8 mouse cellular contexts compared by ENCODE assay signal in the genomic region with DNA sequence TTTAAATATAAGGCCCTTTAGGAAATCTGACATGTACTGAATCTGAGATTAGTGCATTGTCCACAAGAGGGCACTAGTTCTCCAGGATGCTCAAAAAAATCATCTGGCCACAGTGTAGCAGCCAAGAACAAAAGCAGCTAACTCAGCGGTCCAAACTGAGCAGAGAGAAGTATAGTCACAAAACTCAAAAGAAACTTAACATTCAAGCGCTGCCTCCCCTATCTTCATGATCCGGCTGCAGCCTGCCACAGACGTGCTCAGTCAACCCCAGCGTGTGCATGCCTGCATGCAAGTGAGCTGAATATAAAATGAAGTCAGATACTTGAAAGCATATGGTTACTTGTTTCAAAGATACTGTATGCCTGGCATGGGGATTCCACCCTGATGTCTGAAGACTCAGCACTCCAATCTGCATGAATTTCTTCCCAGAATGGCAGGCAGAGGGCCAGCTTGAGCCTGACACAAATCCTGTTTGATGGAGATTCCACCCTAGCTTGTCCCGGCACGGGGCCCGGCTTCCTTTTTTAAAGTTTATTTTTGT. TPM values are rescaled to one million over a fixed set of nuclear protein-coding genes. Genes with fewer than 3 reads are reported as not detected.
A peak's percentile ranks its signal among the peaks of the same experiment; 100 is the strongest.
DNase-seq lines count a peak whose midpoint lies in the region; ATAC-seq and TF ChIP-seq lines count a peak whose summit lies in the region.

No protein-coding gene starts in this region.

- 0 out of 2 replicates have a peak overlapping the region, but pooled peaks have one; percentile 19 for H3K4me2 ChIP-seq in forebrain, embryonic 11.5 days (ENCODE audit: low read depth, low read length, severe bottlenecking)
- H3K4me2 ChIP-seq in lung, embryonic 14.5 days = peak overlapping the region; percentile 45
- H3K4me2 ChIP-seq in neural tube, embryonic 15.5 days = peak overlapping the region; percentile 43

- DNase-seq in cerebellum, adult 11-12 months = no peak
- peak; percentile 9 for DNase-seq in c-Kit-negative CD71-positive TER-119-positive erythroid progenitor cells, embryonic 14.5 days (ENCODE audit: low read depth, low spot score)
- DNase-seq in forebrain, embryonic 11.5 days (ENCODE audit: low spot score) = no peak
- peak; percentile 74 for DNase-seq in heart, postnatal 4 days
- peak; percentile 75 to 76 for DNase-seq in layer of hippocampus, adult 2 months (ENCODE audit: low spot score in 2 of 2)
- DNase-seq in lung, embryonic 14.5 days = peak; percentile 98

- 38% methylated on average over 8 of the region's 8 CpGs for WGBS in forebrain, embryonic 11.5 days
- 12% methylated on average over 8 of the region's 8 CpGs for WGBS in lung, embryonic 14.5 days
- WGBS in neural tube, embryonic 15.5 days = 30% methylated on average over 8 of the region's 8 CpGs

- ATAC-seq in cerebellum, adult (ENCODE audit: insufficient number of reproducible peaks, low FRiP score, low TSS enrichment) = peak; percentile 42; the same call in 1 of the 2 replicates
- peak; percentile 57 for ATAC-seq in forebrain, embryonic 11.5 days (replicated peaks; ENCODE audit: low FRiP score)
- ATAC-seq in lung, embryonic 14.5 days (ENCODE audit: insufficient read depth) = peak; percentile 76
- ATAC-seq in neural tube, embryonic 15.5 days (ENCODE audit: low FRiP score) = peak; percentile 72

- H3K4me1 ChIP-seq in forebrain, embryonic 11.5 days (replicated peaks; ENCODE audit: control insufficient read depth, insufficient read depth, low read length) = no peaks in the 10 kb centered on the region
- peaks cover 2% of the 10 kb centered on the region; the same call in 1 of the 2 replicates for H3K4me1 ChIP-seq in lung, embryonic 14.5 days (ENCODE audit: insufficient read depth)
- peaks cover 9% of the 10 kb centered on the region for H3K4me1 ChIP-seq in neural tube, embryonic 15.5 days

- H3K9ac ChIP-seq in forebrain, embryonic 11.5 days (ENCODE audit: low read length) = no peak overlapping the region
- H3K9ac ChIP-seq in lung, embryonic 14.5 days = no peak overlapping the region
- H3K9ac ChIP-seq in neural tube, embryonic 15.5 days (replicated peaks) = no peak overlapping the region

- no peak overlapping the region for H3K4me3 ChIP-seq in forebrain, embryonic 11.5 days (ENCODE audit: low read depth, low read length)
- H3K4me3 ChIP-seq in layer of hippocampus, adult 2 months = no peak overlapping the region
- H3K4me3 ChIP-seq in lung, embryonic 14.5 days (ENCODE audit: low read depth, low read length) = no peak overlapping the region
- no peak overlapping the region for H3K4me3 ChIP-seq in neural tube, embryonic 15.5 days (replicated peaks)

- TF ChIP-seq CTCF in layer of hippocampus, adult 2 months (conservative IDR thresholded peaks at IDR 0.05) = peak; percentile 87
- TF ChIP-seq CTCF in lung, embryonic 14.5 days (IDR thresholded peaks at IDR 0.05; ENCODE audit: low read depth) = peak; percentile 85

- no peaks in the 10 kb centered on the region for H3K36me3 ChIP-seq in forebrain, embryonic 11.5 days (ENCODE audit: control insufficient read depth, insufficient read depth, low read length)
- no peaks in the 10 kb centered on the region for H3K36me3 ChIP-seq in lung, embryonic 14.5 days (ENCODE audit: insufficient read depth)
- no peaks in the 10 kb centered on the region for H3K36me3 ChIP-seq in neural tube, embryonic 15.5 days

- no peaks in the 10 kb centered on the region for H3K9me3 ChIP-seq in forebrain, embryonic 11.5 days (ENCODE audit: control insufficient read depth, low read length)
- H3K9me3 ChIP-seq in lung, embryonic 14.5 days (ENCODE audit: low read depth, low read length) = no peaks in the 10 kb centered on the region
- H3K9me3 ChIP-seq in neural tube, embryonic 15.5 days (replicated peaks) = no peaks in the 10 kb centered on the region

- no peak overlapping the region for H3K27ac ChIP-seq in forebrain, embryonic 11.5 days (ENCODE audit: low read depth, low read length)
- H3K27ac ChIP-seq in layer of hippocampus, adult 2 months = no peak overlapping the region
- peak overlapping the region; percentile 69 for H3K27ac ChIP-seq in lung, embryonic 14.5 days (ENCODE audit: low read depth)
- no peak overlapping the region for H3K27ac ChIP-seq in neural tube, embryonic 15.5 days (replicated peaks)

- no peaks in the 10 kb centered on the region for H3K27me3 ChIP-seq in forebrain, embryonic 11.5 days (ENCODE audit: control insufficient read depth, insufficient read depth, low read length)
- no peaks in the 10 kb centered on the region for H3K27me3 ChIP-seq in lung, embryonic 14.5 days (ENCODE audit: insufficient read depth, low read length)
- no peaks in the 10 kb centered on the region for H3K27me3 ChIP-seq in neural tube, embryonic 15.5 days (replicated peaks)

RNA-seq across cellular contexts. Expression of gene Trim2, which starts 8.0 kb away (rescaled TPM):
- 63.0 and 70.3 TPM in 2 replicates for polyA plus RNA-seq in forebrain, embryonic 11.5 days (2014; fragmentation: Nextera tagmentation; extraction: Ambion mirVana)
- total RNA-seq in heart, postnatal 4 days (2021) = 10 to 100 TPM in 1 of 2 experiments, 1 to 10 TPM in 1; 8.9 to 10.1 TPM
- 100 to 1,000 TPM; 409 to 447 TPM for total RNA-seq in layer of hippocampus, adult 2 months (2021)
- 25.9 and 27.0 TPM in 2 replicates for polyA plus RNA-seq in lung, embryonic 14.5 days (2014; fragmentation: Nextera tagmentation; extraction: Ambion mirVana)
- 108 and 137 TPM in 2 replicates for polyA plus RNA-seq in neural tube, embryonic 15.5 days (2015; fragmentation: Nextera tagmentation; extraction: Ambion mirVana)

Comparison
In these comparisons a context has a peak if more than half of its experiments do, and no peak if none do; other contexts are left out.
1. DNase-seq: peak in c-Kit-negative CD71-positive TER-119-positive erythroid progenitor cells, embryonic 14.5 days (single experiment), heart, postnatal 4 days (single experiment), layer of hippocampus, adult 2 months (2 of 2) and lung, embryonic 14.5 days (single experiment); none in cerebellum, adult 11-12 months (single experiment) and forebrain, embryonic 11.5 days (single experiment).
2. Peak in every context shown above with its lines, with median percentiles within 50 percentile points of each other: ATAC-seq and H3K4me2 ChIP-seq.